Mouse (Mus musculus) olfactory bulb, adult 2 months (tissue): ENCODE measurements at regions not wholly inside any gene's neighbourhood (a gene's known extent, or its start where the extent isn't known, plus 50 kb on each side); places are given as distances from the start of the nearest gene placed in this dataset.

ENCODE experiments used
- CTCF ChIP-seq: fragments of 200-500 bp; IDR thresholded peaks from 2 replicates; pipeline ENCODE4 v1.5.1; 2012; ENCODE audit warnings: low read depth, mild to moderate bottlenecking, low read length, moderate library complexity; ENCODE audit not compliant: insufficient read depth
- POLR2A ChIP-seq: fragments of 200-500 bp; IDR thresholded peaks from 2 replicates; pipeline ENCODE4 v1.6.1; 2012; ENCODE audit warnings: mild to moderate bottlenecking, low read depth, low read length, moderate library complexity; ENCODE audit not compliant: insufficient read depth

DNA sequence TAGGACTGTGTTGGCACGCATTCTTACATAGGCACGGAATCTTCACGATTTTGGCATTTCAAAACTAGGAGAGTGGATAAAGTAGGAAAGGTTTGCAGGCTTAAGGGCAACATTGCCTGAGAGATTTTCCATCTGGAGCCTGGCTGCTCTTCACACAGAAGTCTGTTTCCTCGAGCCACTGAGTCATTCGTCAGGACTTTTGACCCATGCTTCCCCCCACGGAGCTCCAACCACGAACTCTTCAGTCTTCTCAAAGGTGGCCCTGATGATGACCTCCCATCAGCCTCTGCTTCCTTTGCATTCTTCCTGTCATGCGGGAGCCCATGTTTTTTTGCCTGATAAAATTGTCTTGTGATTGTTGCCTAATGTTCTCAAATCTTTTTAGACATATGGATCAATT lies 365.5 kb upstream of the Slc35b3 start:
- TF ChIP-seq CTCF, result no peak
- TF ChIP-seq POLR2A, result no peak
